Mouse (Mus musculus): ENCODE results near the gene Pde4dip.

DNA sequence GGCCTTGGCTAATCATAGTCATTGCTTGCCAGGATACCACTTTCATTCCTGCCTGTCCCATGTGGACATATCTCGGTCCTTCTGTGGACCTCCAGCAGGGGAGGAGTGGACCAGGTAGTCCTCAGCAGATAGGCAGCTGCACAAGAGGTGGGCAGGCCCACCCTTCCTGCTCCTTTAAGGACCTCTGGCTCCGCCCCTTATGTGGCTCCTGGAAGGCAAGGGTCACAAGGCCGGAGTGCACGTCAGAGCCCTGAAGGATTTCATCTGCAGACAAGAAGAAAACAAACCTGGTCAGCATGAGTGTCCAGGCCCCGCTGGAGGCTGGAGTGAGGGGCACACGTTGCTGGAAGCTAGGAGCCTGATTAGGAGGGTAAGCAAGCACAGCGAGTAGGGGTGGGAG lies 197.9 kb downstream of the Pde4dip start:
- TF ChIP-seq EP300 (IDR thresholded peaks at IDR 0.05; ENCODE audit: low read depth) (no peak), CTCF (IDR thresholded peaks at IDR 0.05; ENCODE audit: low read depth) (no peak)
